Mouse (Mus musculus) liver, adult 2 months (tissue): ENCODE measurements around the gene Csad. TPM values are rescaled to one million over a fixed set of nuclear protein-coding genes. Genes with fewer than 3 reads are reported as not detected.
A peak's percentile ranks its signal among the peaks of the same experiment; 100 is the strongest.
"Not testable (repeated sequence)": the region's sequence is repeated elsewhere in the genome, so short reads cannot be mapped to it uniquely, and the experiment has no call there.

Experiments used
- DNase-seq: peaks from one replicate; pipeline ENCODE4 v3.0.0-alpha.2; 2011; ENCODE audit warnings: low read depth, low spot score; ENCODE audit errors: extremely low read depth
- H3K27ac ChIP-seq: fragments of 200-500 bp; replicated peaks from 2 replicates; pipeline ENCODE4 v1.5.1; 2012; ENCODE audit warnings: low read depth, mild to moderate bottlenecking, control low read depth, inconsistent platforms, low read length; ENCODE audit not compliant: insufficient read depth
- H3K27me3 ChIP-seq: fragments of 200-500 bp; 2 replicates; pipeline ENCODE4 v1.6.1; 2012; ENCODE audit warnings: mild to moderate bottlenecking, moderate library complexity, low read length, inconsistent platforms; ENCODE audit not compliant: control insufficient read depth, insufficient read depth
- H3K36me3 ChIP-seq: fragments of 200-500 bp; 2 replicates; pipeline ENCODE4 v1.6.1; 2012; ENCODE audit warnings: low read length, inconsistent platforms; ENCODE audit not compliant: control insufficient read depth, insufficient read depth
- H3K4me1 ChIP-seq: fragments of 200-500 bp; 2 replicates; pipeline ENCODE4 v1.6.1; 2011; ENCODE audit warnings: low read length; ENCODE audit not compliant: control insufficient read depth, insufficient read depth
- H3K4me3 ChIP-seq: fragments of 200-500 bp; 2 replicates; pipeline ENCODE4 v1.5.1; 2011; ENCODE audit warnings: low read depth, mild to moderate bottlenecking, control low read depth, low read length, moderate library complexity; ENCODE audit not compliant: insufficient read depth
- H3K79me2 ChIP-seq: fragments of 200-500 bp; 2 replicates; pipeline ENCODE4 v1.6.1; 2012; ENCODE audit warnings: inconsistent platforms, mild to moderate bottlenecking, low read length, moderate library complexity; ENCODE audit not compliant: control insufficient read depth, insufficient read depth
- H3K9ac ChIP-seq: fragments of 200-500 bp; 2 replicates; pipeline ENCODE4 v1.6.1; 2012; ENCODE audit warnings: low read depth, mild to moderate bottlenecking, control low read depth, inconsistent platforms, low read length
- CTCF ChIP-seq: fragments of 200-500 bp; IDR thresholded peaks from 2 replicates; pipeline ENCODE4 v1.5.1; 2011; ENCODE audit warnings: low read depth, low read length, control low read depth
- POLR2A ChIP-seq: fragments of 200-500 bp; IDR thresholded peaks from 2 replicates; pipeline ENCODE4 v1.6.1; 2011; ENCODE audit warnings: low read length, control low read depth; ENCODE audit not compliant: insufficient read depth; ENCODE audit errors: extremely low read depth
- WGBS: fragments of 180-500 bp; shearing (Covaris S2); methylation state at CpG from one replicate; pipeline ENCODE4 v1.1.7; 2018; 5-methylcytosine and 5-hydroxymethylcytosine counted together
- polyA plus RNA-seq: library from polyadenylated mRNA; depleted of rRNA; stranded (reverse); fragments of >200 nt; gene quantifications from 2 replicates; pipeline ENCODE4 v1.2.3, GENCODE M21; 2012
- total RNA-seq: library from RNA; depleted of rRNA; stranded (reverse); fragments of >200 nt; gene quantifications from 2 replicates; pipeline ENCODE4 v1.2.3, GENCODE M21; 2014

Gene Csad
- total and polyA plus RNA-seq, 2 experiments, result 47.6 to 123 TPM

DNA sequence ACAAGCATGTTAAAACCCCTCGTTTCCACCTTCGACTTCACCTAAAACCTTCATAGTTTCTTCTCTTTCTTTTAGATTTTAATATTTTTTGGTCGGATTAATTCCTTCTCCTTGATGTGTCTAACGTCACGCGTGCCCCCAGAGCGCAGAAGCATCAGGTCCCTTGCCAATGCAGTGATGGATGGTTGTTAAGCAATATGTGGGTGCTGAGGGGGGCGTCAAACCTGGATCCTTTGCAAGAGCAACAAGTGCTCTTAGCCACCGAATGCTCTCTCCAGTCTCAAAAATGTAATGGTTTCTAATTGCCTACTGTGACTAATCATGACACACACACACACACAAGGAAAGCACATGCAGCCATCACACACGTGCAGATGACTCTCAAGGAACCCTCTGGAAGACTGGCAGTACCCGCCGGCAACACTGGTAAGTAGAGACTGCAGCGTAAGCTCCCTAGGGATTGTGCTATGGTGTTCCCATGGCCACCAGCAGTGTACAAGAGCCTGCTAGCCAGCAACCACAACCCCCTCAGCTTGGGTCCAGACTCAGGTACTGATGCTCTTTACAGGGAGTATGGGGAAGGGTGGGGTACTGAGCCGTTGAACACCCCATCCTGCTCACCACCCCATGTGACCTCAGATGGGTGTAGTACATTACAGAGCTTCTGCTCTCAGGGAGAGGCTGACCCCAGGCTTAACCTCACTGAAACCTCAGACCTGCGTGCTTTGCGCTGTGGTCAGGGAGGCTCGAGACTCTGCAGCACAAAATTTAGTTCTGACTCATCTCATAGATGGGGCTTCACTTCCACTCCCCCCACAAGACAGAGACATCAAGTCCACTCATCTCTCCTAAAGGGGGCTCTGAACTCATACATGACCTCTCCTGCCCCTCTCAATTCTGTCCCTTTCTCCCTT, 26.1 kb upstream of the Csad start:
- no peak for DNase-seq
- H3K36me3 ChIP-seq, result no peaks in the 10 kb centered on the region
- H3K4me3 ChIP-seq, result no peak overlapping the region
- no peaks in the 10 kb centered on the region for H3K79me2 ChIP-seq
- WGBS, result 84% methylated on average over 17 of the region's 17 CpGs
- no peaks in the 10 kb centered on the region for H3K4me1 ChIP-seq
- H3K27ac ChIP-seq, result no peak overlapping the region
- no peaks in the 10 kb centered on the region for H3K27me3 ChIP-seq
- no peak for TF ChIP-seq POLR2A
- TF ChIP-seq CTCF, result no peak
- H3K9ac ChIP-seq, result no peak overlapping the region

DNA sequence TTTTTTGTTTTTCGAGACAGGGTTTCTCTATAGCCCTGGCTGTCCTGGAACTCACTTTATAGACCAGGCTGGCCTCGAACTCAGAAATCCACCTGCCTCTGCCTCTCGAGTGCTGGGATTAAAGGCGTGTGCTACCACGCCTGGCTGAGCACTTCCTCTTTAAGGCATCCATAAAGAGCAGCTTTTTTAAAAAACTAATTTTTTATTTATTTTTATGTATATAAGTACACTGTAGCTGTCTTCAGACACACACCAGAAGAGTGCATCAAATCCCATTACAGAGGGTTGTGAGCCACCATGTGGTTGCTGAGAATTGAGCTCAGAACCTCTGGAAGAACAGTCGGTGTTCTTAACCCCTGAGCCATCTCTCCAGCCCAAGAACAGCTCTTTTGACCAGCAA, 21.1 kb upstream of the Csad start:
- H3K79me2 ChIP-seq, H3K4me3 ChIP-seq, H3K9ac ChIP-seq, DNase-seq, H3K36me3 ChIP-seq, H3K27me3 ChIP-seq, H3K4me1 ChIP-seq, H3K27ac ChIP-seq: not testable (repeated sequence)
- 78% methylated on average over 6 of the region's 6 CpGs for WGBS

DNA sequence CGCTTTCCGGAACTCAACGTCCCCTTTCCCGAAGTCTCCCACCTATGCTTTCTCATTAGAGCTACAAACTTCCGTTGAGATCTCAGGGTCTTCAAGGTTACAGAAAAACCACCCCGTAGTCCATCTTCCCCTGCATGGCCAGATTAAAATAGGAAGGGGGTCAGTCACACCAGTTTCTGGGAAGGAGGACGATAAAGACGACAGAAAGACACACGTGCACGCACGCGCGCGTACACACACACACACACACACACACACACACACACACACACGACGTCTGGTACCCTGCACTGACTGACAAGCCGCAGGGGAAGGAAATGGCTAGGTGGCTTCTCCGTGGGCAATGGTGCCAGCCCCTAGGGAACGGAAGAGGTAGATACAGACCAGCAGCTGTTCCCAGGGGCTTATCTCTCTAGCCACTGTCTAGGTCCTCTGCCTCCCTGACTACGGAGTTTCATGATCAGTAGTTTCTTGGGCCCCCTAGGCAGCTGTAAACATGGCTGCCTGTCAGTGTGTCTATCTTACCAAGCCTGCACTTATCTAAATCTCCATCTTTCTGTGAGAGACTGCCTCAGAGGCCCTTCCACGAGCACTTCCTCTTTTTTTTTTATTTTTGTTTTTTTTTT, 20.6 kb upstream of the Csad start:
- no peak for TF ChIP-seq POLR2A
- no peak for TF ChIP-seq CTCF
- no peak overlapping the region for H3K9ac ChIP-seq
- 31% methylated on average over 21 of the region's 21 CpGs for WGBS
- no peaks in the 10 kb centered on the region for H3K36me3 ChIP-seq
- no peak for DNase-seq
- H3K27me3 ChIP-seq, result 0 out of 2 replicates have a peak, but pooled peaks cover 2% of the 10 kb centered on the region
- H3K27ac ChIP-seq, result no peak overlapping the region
- H3K4me1 ChIP-seq, result 0 out of 2 replicates have a peak, but pooled peaks cover 2% of the 10 kb centered on the region
- peak overlapping the region; percentile 0; the same call in 1 of the 2 replicates for H3K4me3 ChIP-seq
- H3K79me2 ChIP-seq, result no peaks in the 10 kb centered on the region

DNA sequence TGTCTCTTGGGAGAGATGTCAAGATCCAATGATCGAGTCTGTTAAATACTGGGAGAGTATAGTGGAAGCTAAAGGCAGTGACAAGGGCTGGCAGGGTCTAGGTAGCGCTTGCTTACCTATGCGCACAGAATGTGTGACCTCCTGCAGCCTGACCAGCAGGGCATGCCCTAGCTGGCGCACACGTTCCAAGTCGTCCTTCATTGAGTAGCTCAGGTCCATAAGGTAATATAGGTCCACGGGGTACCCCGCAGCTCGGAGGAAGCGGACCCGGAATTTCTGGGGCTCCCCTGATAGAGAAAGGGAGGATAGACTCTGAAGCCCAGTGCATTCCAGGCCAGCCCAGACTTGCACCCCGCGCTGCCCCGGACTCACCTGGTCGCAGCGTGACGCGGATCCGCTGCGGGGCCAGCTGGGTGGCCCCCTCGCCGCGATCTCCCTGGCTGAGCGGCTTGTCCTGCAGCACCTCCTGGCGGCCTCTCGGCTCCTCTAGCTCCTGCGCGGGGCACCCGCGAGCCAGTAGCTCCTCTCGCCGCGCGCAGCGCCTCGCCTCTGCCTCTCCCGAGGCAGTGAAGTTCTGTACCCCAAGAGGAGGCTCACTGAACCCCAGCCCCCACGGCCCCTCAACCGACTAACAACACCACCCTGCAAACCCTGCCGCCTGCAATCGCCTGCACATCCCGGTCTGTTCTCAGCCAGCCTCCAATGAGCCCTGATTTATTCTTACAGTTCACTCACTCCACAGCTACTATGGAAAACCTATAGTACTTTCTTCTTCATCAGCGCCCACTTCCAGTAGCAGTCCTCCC, 19.9 kb upstream of the Csad start:
- peak overlapping the region; percentile 38; the same call in 1 of the 2 replicates for H3K4me3 ChIP-seq
- no peak for DNase-seq

DNA sequence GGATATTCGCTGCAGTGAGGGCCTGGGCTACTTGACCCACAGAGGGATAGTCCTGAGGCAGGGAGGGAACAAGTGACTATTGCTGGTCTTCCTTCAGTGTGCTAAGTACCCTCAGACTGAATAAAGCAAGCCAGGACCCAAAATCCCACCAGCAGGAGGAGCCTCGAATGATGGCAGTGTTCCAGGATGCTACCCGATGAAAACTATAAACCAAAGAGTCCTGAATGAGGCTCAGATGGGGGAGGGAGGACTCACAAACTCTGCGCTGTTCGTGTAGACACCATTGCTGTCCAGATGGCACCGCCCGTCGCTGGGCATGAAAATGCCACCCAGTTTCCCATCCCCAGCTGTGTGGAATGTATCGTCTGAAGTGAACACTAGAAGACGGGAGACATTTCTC, 17.9 kb upstream of the Csad start:
- Histone ChIP-seq H3K36me3 (no peaks in the 10 kb centered on the region), H3K4me3 (no peak overlapping the region), H3K4me1 (0 out of 2 replicates have a peak, but pooled peaks cover 2% of the 10 kb centered on the region), H3K27me3 (0 out of 2 replicates have a peak, but pooled peaks cover 2% of the 10 kb centered on the region), H3K79me2 (no peaks in the 10 kb centered on the region), H3K9ac (no peak overlapping the region), H3K27ac (no peak overlapping the region)
- TF ChIP-seq CTCF, result no peak
- no peak for DNase-seq
- 69% methylated on average over 10 of the region's 10 CpGs for whole genome bisulfite sequencing

More for the DNA sequence above, 19.9 kb upstream of the Csad start:
- Histone ChIP-seq H3K27ac (no peak overlapping the region), H3K79me2 (no peaks in the 10 kb centered on the region), H3K27me3 (0 out of 2 replicates have a peak, but pooled peaks cover 2% of the 10 kb centered on the region), H3K9ac (peak overlapping the region; percentile 47), H3K36me3 (no peaks in the 10 kb centered on the region), H3K4me1 (0 out of 2 replicates have a peak, but pooled peaks cover 2% of the 10 kb centered on the region)
- TF ChIP-seq POLR2A (no peak), CTCF (peak; percentile 81)
- WGBS, result 3% methylated on average over 43 of the region's 43 CpGs
